In genomic region chr2:19528797-19529196, GRCm38 (mm10) we compare ENCODE assay signal across 10 mouse cellular contexts. TPM values are rescaled to one million over a fixed set of nuclear protein-coding genes. Genes with fewer than 3 reads are reported as not detected.
DNase-seq lines count a peak whose midpoint lies in the region; ATAC-seq and TF ChIP-seq lines count a peak whose summit lies in the region.
"Had no signal": no experiment of that assay in that cellular context is flagged by ENCODE, and none has a peak within 500 bp of the region (broad histone marks: within the 10 kb centered on the region; RNA-seq: fewer than 3 reads in every experiment).

No protein-coding gene starts in this region.

- TF ChIP-seq POLR2A in heart, adult 2 months (IDR thresholded peaks at IDR 0.05; ENCODE audit: insufficient read depth, low read depth, low read length) = no peak

- H3K9ac ChIP-seq in heart, adult 2 months (ENCODE audit: low read depth, low read length) = no peak overlapping the region
- H3K9ac ChIP-seq in heart, embryonic 11.5 days (ENCODE audit: low read depth, low read length) = no peak overlapping the region
- H3K9ac ChIP-seq in embryonic facial prominence, embryonic 14.5 days (ENCODE audit: low read depth, low read length) = no peak overlapping the region
- H3K9ac ChIP-seq: embryonic facial prominence, embryonic 13.5 days had no signal

- TF ChIP-seq CTCF in heart, adult 2 months (IDR thresholded peaks at IDR 0.05) = peak; percentile 88

- H3K9me3 ChIP-seq in heart, embryonic 11.5 days (replicated peaks; ENCODE audit: control insufficient read depth, low read length) = no peaks in the 10 kb centered on the region
- no peaks in the 10 kb centered on the region for H3K9me3 ChIP-seq in embryonic facial prominence, embryonic 14.5 days (ENCODE audit: control insufficient read depth, low read length)
- H3K9me3 ChIP-seq: embryonic facial prominence, embryonic 13.5 days had no signal

- H3K27me3 ChIP-seq in heart, adult 2 months (ENCODE audit: control insufficient read depth, insufficient read depth, low read length) = no peaks in the 10 kb centered on the region
- peaks cover 3% of the 10 kb centered on the region; the same call in 1 of the 2 replicates for H3K27me3 ChIP-seq in heart, embryonic 11.5 days (ENCODE audit: control insufficient read depth, insufficient read depth, low read length)
- no peaks in the 10 kb centered on the region for H3K27me3 ChIP-seq in embryonic facial prominence, embryonic 14.5 days (replicated peaks; ENCODE audit: control insufficient read depth, insufficient read depth, low read length)
- H3K27me3 ChIP-seq: embryonic facial prominence, embryonic 13.5 days had no signal

- DNase-seq in heart, adult 2 months = peak in 1 of 2 experiments; percentile 35
- peak; percentile 73 for DNase-seq in CD4-positive helper T cell, adult 2 months (ENCODE audit: low read depth, low spot score)
- DNase-seq in adrenal gland, postnatal 10 days = peak; percentile 56
- peak; percentile 79 for DNase-seq in embryonic facial prominence, embryonic 14.5 days (ENCODE audit: low spot score)
- peak; percentile 67 for DNase-seq in kidney, postnatal 10 days
- peak; percentile 89 for DNase-seq in lung, postnatal 36 days
- peak; percentile 69 for DNase-seq in thymus, postnatal 25 days

- ATAC-seq in heart, embryonic 11.5 days (replicated peaks; ENCODE audit: insufficient number of reproducible peaks, low FRiP score, low TSS enrichment) = no peak
- no peak for ATAC-seq in embryonic facial prominence, embryonic 14.5 days (ENCODE audit: low read depth)

- 0% methylated on average over 1 of the region's 1 CpGs for WGBS in heart, adult 2 months
- 0% methylated on average over 1 of the region's 1 CpGs for WGBS in heart, embryonic 11.5 days (ENCODE audit: insufficient replicate concordance)
- WGBS in embryonic facial prominence, embryonic 14.5 days = 0% methylated on average over 1 of the region's 1 CpGs

- no peak overlapping the region for H3K4me2 ChIP-seq in heart, embryonic 11.5 days
- H3K4me2 ChIP-seq in embryonic facial prominence, embryonic 14.5 days (ENCODE audit: low read depth, low read length) = no peak overlapping the region
- H3K4me2 ChIP-seq: embryonic facial prominence, embryonic 13.5 days had no signal

- H3K27ac ChIP-seq in heart, adult 2 months = no peak overlapping the region
- no peak overlapping the region for H3K27ac ChIP-seq in heart, embryonic 11.5 days (ENCODE audit: low read depth, low read length)
- no peak overlapping the region for H3K27ac ChIP-seq in embryonic facial prominence, embryonic 14.5 days (replicated peaks; ENCODE audit: low read depth, low read length)
- H3K27ac ChIP-seq: embryonic facial prominence, embryonic 13.5 days had no signal

- H3K36me3 ChIP-seq in heart, adult 2 months (ENCODE audit: control insufficient read depth, insufficient read depth, low read length) = no peaks in the 10 kb centered on the region
- no peaks in the 10 kb centered on the region for H3K36me3 ChIP-seq in heart, embryonic 11.5 days (ENCODE audit: control insufficient read depth, insufficient read depth, low read length)
- H3K36me3 ChIP-seq in embryonic facial prominence, embryonic 14.5 days (ENCODE audit: control insufficient read depth, insufficient read depth, low read length) = no peaks in the 10 kb centered on the region
- H3K36me3 ChIP-seq: embryonic facial prominence, embryonic 13.5 days had no signal

- no peak overlapping the region for H3K4me3 ChIP-seq in heart, adult 2 months
- H3K4me3 ChIP-seq in heart, embryonic 11.5 days (ENCODE audit: low read depth, low read length) = no peak overlapping the region
- H3K4me3 ChIP-seq in embryonic facial prominence, embryonic 14.5 days (ENCODE audit: low read depth, low read length) = no peak overlapping the region
- H3K4me3 ChIP-seq: embryonic facial prominence, embryonic 13.5 days had no signal

- H3K4me1 ChIP-seq in heart, adult 2 months (ENCODE audit: control insufficient read depth, insufficient read depth, low read length) = no peaks in the 10 kb centered on the region
- H3K4me1 ChIP-seq in heart, embryonic 11.5 days (ENCODE audit: control insufficient read depth, insufficient read depth, low read length) = no peaks in the 10 kb centered on the region
- H3K4me1 ChIP-seq in embryonic facial prominence, embryonic 14.5 days (ENCODE audit: control insufficient read depth, insufficient read depth, low read length) = no peaks in the 10 kb centered on the region
- H3K4me1 ChIP-seq: embryonic facial prominence, embryonic 13.5 days had no signal

- TF ChIP-seq EP300 in heart, adult 2 months (IDR thresholded peaks at IDR 0.05; ENCODE audit: insufficient read depth, low read depth, low read length) = no peak

- intact Hi-C loops in heart, adult 2 months (cut with DNase I) = loop anchor here (2.0 to 10.0 kb wide), 3 partner anchors 128 to 386 kb away; partner anchors contain the start of gene Otud1

- no peaks in the 10 kb centered on the region for H3K79me2 ChIP-seq in heart, adult 2 months (replicated peaks; ENCODE audit: control insufficient read depth, insufficient read depth, low read length)

RNA-seq across cellular contexts. Expression of gene 4921504E06Rik, which starts 24.9 kb away (rescaled TPM):
- not detected for total RNA-seq in heart, adult 2 months (2021)
- polyA plus RNA-seq in heart, adult 2 months (2012; rRNA removed) = not detected in 2 replicates
- polyA plus RNA-seq in heart, embryonic 11.5 days (2014; fragmentation: Nextera tagmentation; extraction: Ambion mirVana) = not detected in 2 replicates
- total RNA-seq in adrenal gland, postnatal 10 days (2021) = not detected
- polyA plus RNA-seq in embryonic facial prominence, embryonic 14.5 days (2014; fragmentation: Nextera tagmentation; extraction: Ambion mirVana) = 0.14 TPM in 1 of 2 replicates, not detected in the other
- polyA plus RNA-seq: embryonic facial prominence, embryonic 13.5 days; lung, embryonic 16.5 days had no signal
